Mouse (Mus musculus) liver, embryonic 13.5 days (tissue): ENCODE data around the gene Gm20604. TPM values are rescaled to one million over a fixed set of nuclear protein-coding genes. Genes with fewer than 3 reads are reported as not detected.

Experiments used
- ATAC-seq: fragments of 200-750 bp; cut with Nextera tagmentation; 2 replicates; pipeline ENCODE4 v1.8.0; 2017; ENCODE audit warnings: low read depth, mild to moderate bottlenecking, moderate number of reproducible peaks, moderate library complexity
- DNase-seq: peaks from one replicate; pipeline ENCODE4 v3.0.0; 2022
- H3K27ac ChIP-seq: fragments of 300-500 bp; sonication (generic); 2 replicates; pipeline ENCODE4 v1.5.1; 2015; ENCODE audit warnings: moderate library complexity, mild to moderate bottlenecking, inconsistent platforms
- H3K27me3 ChIP-seq: fragments of 300-500 bp; sonication (generic); 2 replicates; pipeline ENCODE4 v1.6.1; 2015; ENCODE audit warnings: mild to moderate bottlenecking, inconsistent platforms
- H3K36me3 ChIP-seq: fragments of 300-500 bp; sonication (generic); 2 replicates; pipeline ENCODE4 v1.6.1; 2015; ENCODE audit warnings: mild to moderate bottlenecking, inconsistent platforms
- H3K4me1 ChIP-seq: fragments of 300-500 bp; sonication (generic); replicated peaks from 2 replicates; pipeline ENCODE4 v1.6.1; 2015; ENCODE audit warnings: inconsistent platforms
- H3K4me2 ChIP-seq: fragments of 300-500 bp; sonication (generic); 2 replicates; pipeline ENCODE4 v1.6.1; 2015; ENCODE audit warnings: inconsistent platforms, mild to moderate bottlenecking, moderate library complexity
- H3K4me3 ChIP-seq: fragments of 300-500 bp; sonication (generic); replicated peaks from 2 replicates; pipeline ENCODE4 v1.5.1; 2015; ENCODE audit warnings: mild to moderate bottlenecking, inconsistent platforms
- H3K9ac ChIP-seq: fragments of 300-500 bp; sonication (generic); 2 replicates; pipeline ENCODE4 v1.6.1; 2015; ENCODE audit warnings: mild to moderate bottlenecking, inconsistent platforms
- H3K9me3 ChIP-seq: fragments of 300-500 bp; sonication (generic); replicated peaks from 2 replicates; pipeline ENCODE4 v1.6.1; 2016; ENCODE audit warnings: inconsistent platforms
- WGBS: fragments of 180-500 bp; shearing (Covaris S2); methylation state at CpG from one replicate; pipeline ENCODE4 v1.1.7; 2015; ENCODE audit not compliant: insufficient replicate concordance; 5-methylcytosine and 5-hydroxymethylcytosine counted together
- polyA plus RNA-seq: library from polyadenylated mRNA; unstranded; fragments of >200 nt; fragmentation: Nextera tagmentation; extraction: Ambion mirVana; gene quantifications from 2 replicates; pipeline ENCODE4 v1.2.1, GENCODE M21; 2015

Gene Gm20604
- polyA plus RNA-seq = 11.0 and 11.3 TPM in 2 replicates

GRCm38 (mm10) chr12:102758403-102758756, at the start of gene Gm20604:
Gene Gm20604, minus strand, starts transcription at chr12:102758672.
- Histone ChIP-seq H3K9ac (peak within 1 kb of the TSS; percentile 92), H3K9me3 (no peaks in the 10 kb centered on the region), H3K27ac (peak within 1 kb of the TSS; percentile 84), H3K4me2 (peak within 1 kb of the TSS; percentile 92), H3K4me1 (peaks cover 40% of the 10 kb centered on the region), H3K27me3 (no peaks in the 10 kb centered on the region), H3K4me3 (peak within 1 kb of the TSS; percentile 94), H3K36me3 (peaks cover 21% of the 10 kb centered on the region)
- WGBS = 1% methylated on average over 10 of the region's 10 CpGs
- DNase-seq (no peak), ATAC-seq (no peak)

DNA sequence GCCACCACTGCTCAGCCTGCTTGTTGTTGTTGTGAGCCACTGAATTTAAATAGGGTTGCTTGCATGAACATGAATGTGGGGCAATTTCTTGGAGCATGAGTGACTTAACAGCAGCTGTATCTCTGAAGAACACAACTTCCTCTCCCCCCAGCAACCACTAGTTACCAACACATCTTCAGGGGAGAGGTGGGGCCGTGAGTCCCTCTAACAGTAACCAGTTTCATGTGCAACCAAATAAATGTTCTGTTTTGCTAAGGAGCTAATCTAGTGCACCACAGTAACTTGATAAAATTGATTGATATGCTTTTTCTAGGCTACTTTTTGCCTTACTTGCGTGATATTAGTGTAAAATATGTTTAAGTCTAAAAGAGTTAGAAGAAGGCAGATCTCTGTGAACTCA, 41.1 kb upstream of the Gm20604 start:
- Histone ChIP-seq H3K36me3 (peaks cover 6% of the 10 kb centered on the region; the same call in 1 of the 2 replicates), H3K4me1 (no peaks in the 10 kb centered on the region), H3K9me3 (no peaks in the 10 kb centered on the region), H3K27ac (no peak overlapping the region), H3K4me3 (no peak overlapping the region), H3K27me3 (no peaks in the 10 kb centered on the region), H3K9ac (no peak overlapping the region), H3K4me2 (no peak overlapping the region)
- no peak for DNase-seq
- 37% methylated on average over 2 of the region's 2 CpGs for WGBS
- no peak for ATAC-seq

- H3K4me1 ChIP-seq = peaks cover 6% of the 10 kb centered on the region; the same call in 1 of the 2 replicates
- peak overlapping the region; percentile 19; the same call in 1 of the 2 replicates for H3K4me2 ChIP-seq
- DNase-seq = no peak
- ATAC-seq = peak; percentile 83
- 70% methylated on average over 7 of the region's 7 CpGs for WGBS
- H3K36me3 ChIP-seq = peaks cover 75% of the 10 kb centered on the region
- no peaks in the 10 kb centered on the region for H3K9me3 ChIP-seq
- H3K27me3 ChIP-seq = no peaks in the 10 kb centered on the region
- peak overlapping the region; percentile 58 for H3K27ac ChIP-seq
- H3K9ac ChIP-seq = no peak overlapping the region
- H3K4me3 ChIP-seq = no peak overlapping the region
These were observed 29.5 kb upstream of the Gm20604 start for GRCm38 (mm10) chr12:102787927-102788326.

- 79% methylated on average over 5 of the region's 5 CpGs for WGBS
- H3K4me2 ChIP-seq = no peak overlapping the region
- ATAC-seq (no peak), DNase-seq (no peak)
- H3K27me3 ChIP-seq = no peaks in the 10 kb centered on the region
- H3K4me3 ChIP-seq = no peak overlapping the region
- peaks cover 6% of the 10 kb centered on the region; the same call in 1 of the 2 replicates for H3K4me1 ChIP-seq
- H3K36me3 ChIP-seq = peaks cover 57% of the 10 kb centered on the region
- no peak overlapping the region for H3K27ac ChIP-seq
- no peak overlapping the region for H3K9ac ChIP-seq
- no peaks in the 10 kb centered on the region for H3K9me3 ChIP-seq
These were observed 27.1 kb upstream of the Gm20604 start for GRCm38 (mm10) chr12:102785593-102785985.

DNA sequence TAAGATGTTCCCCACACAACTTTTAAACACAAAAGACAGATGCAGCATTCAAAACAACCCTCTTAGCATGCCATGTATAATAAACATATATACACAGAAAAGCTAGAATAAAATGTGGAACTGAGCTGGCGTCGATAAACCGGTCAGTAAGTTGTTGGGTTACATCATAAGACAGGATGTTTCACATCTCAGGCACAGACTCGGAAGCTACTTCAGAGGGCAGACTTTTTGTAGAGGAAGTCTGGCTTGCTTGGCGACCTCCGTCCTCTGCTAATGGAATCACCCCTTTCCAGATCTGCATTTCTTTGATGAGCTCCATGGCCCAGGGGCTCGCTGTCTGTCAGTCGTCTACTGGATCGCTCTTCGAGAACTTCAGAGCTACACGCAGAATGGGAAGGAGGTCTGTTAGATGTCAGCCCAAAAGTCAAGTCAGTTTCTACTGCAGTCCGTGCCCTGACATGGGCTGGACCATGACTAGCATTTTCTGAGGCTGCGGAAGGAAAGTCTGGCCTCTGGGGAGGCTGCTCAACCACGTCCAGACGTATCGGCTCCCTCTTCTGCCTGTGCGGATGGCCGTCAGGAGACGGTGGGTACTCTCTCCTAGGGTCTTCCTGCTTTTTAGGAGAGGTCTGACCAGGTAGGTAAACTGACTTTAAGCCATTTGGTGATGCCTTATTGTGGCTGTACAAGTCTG, 26.6 kb upstream of the Gm20604 start:
- Histone ChIP-seq H3K4me1 (peaks cover 6% of the 10 kb centered on the region; the same call in 1 of the 2 replicates), H3K27ac (no peak overlapping the region), H3K9ac (no peak overlapping the region), H3K27me3 (no peaks in the 10 kb centered on the region), H3K9me3 (no peaks in the 10 kb centered on the region), H3K36me3 (peaks cover 51% of the 10 kb centered on the region), H3K4me2 (no peak overlapping the region), H3K4me3 (no peak overlapping the region)
- no peak for ATAC-seq
- 86% methylated on average over 19 of the region's 19 CpGs for WGBS
- no peak for DNase-seq

GRCm38 (mm10) chr12:102782841-102783240, 24.4 kb upstream of the Gm20604 start:
- Histone ChIP-seq H3K27ac (no peak overlapping the region), H3K4me3 (no peak overlapping the region), H3K4me2 (no peak overlapping the region), H3K9ac (no peak overlapping the region), H3K36me3 (peaks cover 39% of the 10 kb centered on the region), H3K9me3 (no peaks in the 10 kb centered on the region), H3K27me3 (no peaks in the 10 kb centered on the region), H3K4me1 (peaks cover 5% of the 10 kb centered on the region; the same call in 1 of the 2 replicates)
- DNase-seq (no peak), ATAC-seq (no peak)
- 78% methylated on average over 5 of the region's 5 CpGs for WGBS

GRCm38 (mm10) chr12:102779452-102779851, 21.0 kb upstream of the Gm20604 start:
- Histone ChIP-seq H3K27ac (no peak overlapping the region), H3K4me3 (no peak overlapping the region), H3K36me3 (peaks cover 44% of the 10 kb centered on the region), H3K4me1 (no peaks in the 10 kb centered on the region), H3K27me3 (no peaks in the 10 kb centered on the region), H3K9me3 (no peaks in the 10 kb centered on the region), H3K4me2 (no peak overlapping the region), H3K9ac (no peak overlapping the region)
- ATAC-seq (peak; percentile 65), DNase-seq (no peak)
- WGBS = 43% methylated on average over 3 of the region's 3 CpGs

- DNase-seq = no peak
- Histone ChIP-seq H3K9me3 (no peaks in the 10 kb centered on the region), H3K4me2 (no peak overlapping the region), H3K27me3 (no peaks in the 10 kb centered on the region), H3K36me3 (peaks cover 47% of the 10 kb centered on the region), H3K9ac (no peak overlapping the region), H3K27ac (no peak overlapping the region), H3K4me1 (no peaks in the 10 kb centered on the region), H3K4me3 (no peak overlapping the region)
- no peak for ATAC-seq
- 87% methylated on average over 5 of the region's 5 CpGs for WGBS
These were observed 19.7 kb upstream of the Gm20604 start for GRCm38 (mm10) chr12:102778151-102778550.

DNA sequence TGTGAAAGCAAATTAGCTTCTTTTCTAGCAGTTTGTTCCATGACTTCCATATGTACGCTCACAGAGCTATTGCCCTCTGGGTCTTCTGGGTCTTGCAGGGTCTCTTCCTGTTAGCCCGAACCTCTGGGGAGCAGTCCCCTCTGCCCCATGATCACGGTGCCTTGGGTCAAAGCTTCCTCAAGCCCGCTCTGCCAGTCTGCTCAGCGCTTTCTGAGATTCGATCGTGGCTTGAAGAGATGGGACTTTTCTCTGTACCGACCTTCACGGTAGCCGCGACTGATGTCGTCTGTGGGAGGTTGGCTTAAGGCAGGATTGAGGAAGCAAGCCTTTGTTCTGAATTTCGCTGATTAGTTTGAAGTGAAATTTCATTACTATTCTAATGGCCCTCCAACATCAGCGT, 17.6 kb upstream of the Gm20604 start:
- no peaks in the 10 kb centered on the region for H3K9me3 ChIP-seq
- H3K4me3 ChIP-seq = no peak overlapping the region
- H3K27ac ChIP-seq = no peak overlapping the region
- DNase-seq (no peak), ATAC-seq (no peak)
- H3K27me3 ChIP-seq = no peaks in the 10 kb centered on the region
- no peak overlapping the region for H3K9ac ChIP-seq
- H3K4me2 ChIP-seq = no peak overlapping the region
- WGBS = 93% methylated on average over 14 of the region's 14 CpGs
- no peaks in the 10 kb centered on the region for H3K4me1 ChIP-seq
- peaks cover 64% of the 10 kb centered on the region for H3K36me3 ChIP-seq

DNA sequence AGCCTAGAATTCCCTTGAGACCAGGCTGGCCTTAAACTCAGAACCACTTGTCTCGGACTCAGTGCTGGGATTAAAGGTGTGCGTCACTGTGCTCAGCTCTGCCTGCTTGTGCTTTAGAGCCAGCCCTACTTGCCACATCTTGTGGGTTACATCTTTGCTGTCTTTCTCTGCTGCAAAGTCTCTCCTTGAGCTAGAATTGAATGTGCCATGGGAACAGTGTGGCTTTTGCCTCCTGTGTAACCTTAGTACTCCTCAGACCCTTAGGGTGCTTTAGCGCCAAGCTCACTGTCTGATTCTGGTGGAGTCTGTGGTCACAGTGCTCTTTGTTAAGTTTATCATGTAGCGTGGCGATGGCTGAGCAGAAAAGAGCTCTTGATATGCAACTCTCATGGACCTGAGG, 14.2 kb upstream of the Gm20604 start:
- no peak overlapping the region for H3K9ac ChIP-seq
- H3K27ac ChIP-seq = no peak overlapping the region
- no peak overlapping the region for H3K4me3 ChIP-seq
- peaks cover 93% of the 10 kb centered on the region for H3K36me3 ChIP-seq
- H3K9me3 ChIP-seq = no peaks in the 10 kb centered on the region
- no peaks in the 10 kb centered on the region for H3K4me1 ChIP-seq
- DNase-seq = no peak
- H3K4me2 ChIP-seq = no peak overlapping the region
- no peak for ATAC-seq
- no peaks in the 10 kb centered on the region for H3K27me3 ChIP-seq
- 90% methylated on average over 5 of the region's 5 CpGs for WGBS

GRCm38 (mm10) chr12:102771601-102772000, 13.1 kb upstream of the Gm20604 start:
- WGBS = 86% methylated on average over 8 of the region's 8 CpGs
- H3K4me3 ChIP-seq = no peak overlapping the region
- peaks cover 93% of the 10 kb centered on the region for H3K36me3 ChIP-seq
- H3K9ac ChIP-seq = no peak overlapping the region
- 0 out of 2 replicates have a peak, but pooled peaks cover 6% of the 10 kb centered on the region for H3K4me1 ChIP-seq
- H3K9me3 ChIP-seq = no peaks in the 10 kb centered on the region
- DNase-seq (no peak), ATAC-seq (no peak)
- no peak overlapping the region for H3K27ac ChIP-seq
- H3K27me3 ChIP-seq = no peaks in the 10 kb centered on the region
- no peak overlapping the region for H3K4me2 ChIP-seq

- ATAC-seq (no peak), DNase-seq (no peak)
- no peak overlapping the region for H3K4me2 ChIP-seq
- H3K9ac ChIP-seq = no peak overlapping the region
- H3K27me3 ChIP-seq = no peaks in the 10 kb centered on the region
- peaks cover 91% of the 10 kb centered on the region for H3K36me3 ChIP-seq
- H3K9me3 ChIP-seq = no peaks in the 10 kb centered on the region
- H3K27ac ChIP-seq = no peak overlapping the region
- peaks cover 6% of the 10 kb centered on the region; the same call in 1 of the 2 replicates for H3K4me1 ChIP-seq
- 87% methylated on average over 4 of the region's 4 CpGs for WGBS
- H3K4me3 ChIP-seq = no peak overlapping the region
These were observed 10.5 kb upstream of the Gm20604 start for GRCm38 (mm10) chr12:102769000-102769399.
